Mouse (Mus musculus) kidney, adult 2 months (tissue): ENCODE data around the gene Rccd1.

Source experiments
- CTCF ChIP-seq: fragments of 200-500 bp; conservative IDR thresholded peaks from 2 replicates; pipeline ENCODE4 v1.5.1; 2011; ENCODE audit warnings: low read depth, mild to moderate bottlenecking, control low read depth, low read length, moderate library complexity, mixed read lengths; ENCODE audit not compliant: insufficient read depth, insufficient read length
- POLR2A ChIP-seq: fragments of 200-500 bp; IDR thresholded peaks from one replicate; pipeline ENCODE4 v1.6.1; 2011; ENCODE audit warnings: low read depth, low read length, control low read depth

GRCm38 (mm10) chr7:80325292-80325868 is 1.1 kb upstream of the Rccd1 start:
- TF ChIP-seq POLR2A (no peak), CTCF (no peak)
